Mouse (Mus musculus): ENCODE results near the gene Hps4.

Hps4 gene

GRCm38 (mm10) chr5:112323246-112323645, 19.6 kb upstream of the Hps4 start:
- no peak for DNase-seq (ENCODE audit: low read depth, low spot score)

GRCm38 (mm10) chr5:112324637-112325545, 18.0 kb upstream of the Hps4 start:
- DNase-seq (ENCODE audit: low read depth, low spot score): peak; percentile 89

- peak; percentile 95 for DNase-seq (ENCODE audit: low read depth, low spot score)
Observed at GRCm38 (mm10) chr5:112325546-112326445, 17.1 kb upstream of the Hps4 start, which contains the start of gene Tfip11. Gene Tfip11 (plus strand): TSS chr5:112326358.

GRCm38 (mm10) chr5:112326446-112327009, 16.4 kb upstream of the Hps4 start:
- DNase-seq (ENCODE audit: low read depth, low spot score): no peak

GRCm38 (mm10) chr5:112327854-112328253, 15.0 kb upstream of the Hps4 start:
- DNase-seq (ENCODE audit: low read depth, low spot score): no peak

- no peak for DNase-seq (ENCODE audit: low read depth, low spot score)
Observed at GRCm38 (mm10) chr5:112329805-112330564, 12.9 kb upstream of the Hps4 start.

GRCm38 (mm10) chr5:112335473-112335872, 7.4 kb upstream of the Hps4 start:
- peak; percentile 84 for DNase-seq (ENCODE audit: low read depth, low spot score)

- no peak for DNase-seq (ENCODE audit: low read depth, low spot score)
Observed at GRCm38 (mm10) chr5:112337004-112337403, 5.9 kb upstream of the Hps4 start.

GRCm38 (mm10) chr5:112339215-112339614, 3.7 kb upstream of the Hps4 start:
- DNase-seq (ENCODE audit: low read depth, low spot score): no peak

GRCm38 (mm10) chr5:112343205-112343595, 317 bp downstream of the Hps4 start:
- DNase-seq (ENCODE audit: low read depth, low spot score): no peak

GRCm38 (mm10) chr5:112344092-112344960, 1.4 kb downstream of the Hps4 start:
- DNase-seq (ENCODE audit: low read depth, low spot score): no peak

- no peak for DNase-seq (ENCODE audit: low read depth, low spot score)
Observed at GRCm38 (mm10) chr5:112346211-112346965, 3.5 kb downstream of the Hps4 start.

GRCm38 (mm10) chr5:112349169-112349568, 6.3 kb downstream of the Hps4 start:
- no peak for DNase-seq (ENCODE audit: low read depth, low spot score)

- DNase-seq (ENCODE audit: low read depth, low spot score): no peak
Observed at GRCm38 (mm10) chr5:112355493-112355892, 12.6 kb downstream of the Hps4 start.

- DNase-seq (ENCODE audit: low read depth, low spot score): no peak
Observed at GRCm38 (mm10) chr5:112355910-112356309, 13.0 kb downstream of the Hps4 start, which contains the start of gene Gm6583. Gene Gm6583 (minus strand): TSS chr5:112356033.

GRCm38 (mm10) chr5:112356322-112356721, 13.4 kb downstream of the Hps4 start:
- no peak for DNase-seq (ENCODE audit: low read depth, low spot score)

- no peak for DNase-seq (ENCODE audit: low read depth, low spot score)
Observed at GRCm38 (mm10) chr5:112359520-112359919, 16.6 kb downstream of the Hps4 start.

GRCm38 (mm10) chr5:112360077-112360476, 17.2 kb downstream of the Hps4 start:
- no peak for DNase-seq (ENCODE audit: low read depth, low spot score)

GRCm38 (mm10) chr5:112364184-112364797, 21.4 kb downstream of the Hps4 start:
- DNase-seq (ENCODE audit: low read depth, low spot score): no peak
